ENCODE assay signal across 8 mouse cellular contexts in genomic region chr2:158408997-158409594, GRCm38 (mm10). TPM values are rescaled to one million over a fixed set of nuclear protein-coding genes. Genes with fewer than 3 reads are reported as not detected.
DNase-seq lines count a peak whose midpoint lies in the region; ATAC-seq lines count a peak whose summit lies in the region.

No protein-coding gene starts in this region.

- H3K36me3 ChIP-seq in kidney, embryonic 15.5 days, result no peaks in the 10 kb centered on the region
- no peaks in the 10 kb centered on the region for H3K36me3 ChIP-seq in embryonic facial prominence, embryonic 10.5 days (replicated peaks)
- no peaks in the 10 kb centered on the region for H3K36me3 ChIP-seq in intestine, embryonic 15.5 days
- no peaks in the 10 kb centered on the region for H3K36me3 ChIP-seq in neural tube, embryonic 11.5 days (ENCODE audit: control insufficient read depth, insufficient read depth, low read length)

- no peak overlapping the region for H3K27ac ChIP-seq in kidney, embryonic 15.5 days
- peak overlapping the region; percentile 67 for H3K27ac ChIP-seq in embryonic facial prominence, embryonic 10.5 days (replicated peaks)
- no peak overlapping the region for H3K27ac ChIP-seq in intestine, embryonic 15.5 days
- no peak overlapping the region for H3K27ac ChIP-seq in neural tube, embryonic 11.5 days (ENCODE audit: low read depth, low read length)

- H3K4me2 ChIP-seq in kidney, embryonic 15.5 days, result peak overlapping the region; percentile 79
- H3K4me2 ChIP-seq in intestine, embryonic 15.5 days (replicated peaks), result peak overlapping the region; percentile 64
- H3K4me2 ChIP-seq in neural tube, embryonic 11.5 days (ENCODE audit: low read depth), result peak overlapping the region; percentile 48

- H3K9me3 ChIP-seq in kidney, embryonic 15.5 days (replicated peaks), result no peaks in the 10 kb centered on the region
- H3K9me3 ChIP-seq in embryonic facial prominence, embryonic 10.5 days, result no peaks in the 10 kb centered on the region
- no peaks in the 10 kb centered on the region for H3K9me3 ChIP-seq in intestine, embryonic 15.5 days
- no peaks in the 10 kb centered on the region for H3K9me3 ChIP-seq in neural tube, embryonic 11.5 days (ENCODE audit: control insufficient read depth, low read length)

- peak overlapping the region; percentile 45 for H3K9ac ChIP-seq in kidney, embryonic 15.5 days
- peak overlapping the region; percentile 30 for H3K9ac ChIP-seq in intestine, embryonic 15.5 days
- H3K9ac ChIP-seq in neural tube, embryonic 11.5 days (ENCODE audit: low read length), result peak overlapping the region; percentile 44

- DNase-seq in kidney, adult 11 months, result no peak
- no peak for DNase-seq in embryonic facial prominence, embryonic 10.5 days (ENCODE audit: low spot score)
- no peak for DNase-seq in neural tube, embryonic 11.5 days (ENCODE audit: low spot score)
- DNase-seq in spleen, adult 18-20 months, result no peak
- DNase-seq in left cerebral cortex, adult 9 months (ENCODE audit: low spot score in 2 of 2), result no peak
- no peak for DNase-seq in adrenal gland, adult 2 months

- H3K4me1 ChIP-seq in kidney, embryonic 15.5 days, result peaks cover 16% of the 10 kb centered on the region
- peaks cover 21% of the 10 kb centered on the region for H3K4me1 ChIP-seq in embryonic facial prominence, embryonic 10.5 days
- H3K4me1 ChIP-seq in intestine, embryonic 15.5 days (replicated peaks), result peaks cover 6% of the 10 kb centered on the region; the same call in 1 of the 2 replicates
- H3K4me1 ChIP-seq in neural tube, embryonic 11.5 days (ENCODE audit: control insufficient read depth, insufficient read depth, low read length), result peaks cover 7% of the 10 kb centered on the region

- no peaks in the 10 kb centered on the region for H3K27me3 ChIP-seq in kidney, embryonic 15.5 days
- H3K27me3 ChIP-seq in embryonic facial prominence, embryonic 10.5 days (replicated peaks; ENCODE audit: low read depth, poor library complexity, severe bottlenecking), result no peaks in the 10 kb centered on the region
- no peaks in the 10 kb centered on the region for H3K27me3 ChIP-seq in intestine, embryonic 15.5 days (replicated peaks)
- H3K27me3 ChIP-seq in neural tube, embryonic 11.5 days (ENCODE audit: control insufficient read depth, insufficient read depth, low read length), result no peaks in the 10 kb centered on the region

- ATAC-seq in kidney, embryonic 15.5 days (replicated peaks; ENCODE audit: low FRiP score), result peak; percentile 30; the same call in 1 of the 2 replicates
- ATAC-seq in intestine, embryonic 15.5 days, result no peak
- ATAC-seq in neural tube, embryonic 11.5 days (ENCODE audit: insufficient read depth, low FRiP score, low TSS enrichment), result peak; percentile 35; the same call in 1 of the 2 replicates

- peak overlapping the region; percentile 81 for H3K4me3 ChIP-seq in kidney, embryonic 15.5 days (replicated peaks)
- H3K4me3 ChIP-seq in embryonic facial prominence, embryonic 10.5 days, result peak overlapping the region; percentile 97
- H3K4me3 ChIP-seq in intestine, embryonic 15.5 days (replicated peaks), result peak overlapping the region; percentile 87
- H3K4me3 ChIP-seq in neural tube, embryonic 11.5 days (ENCODE audit: low read depth, low read length), result peak overlapping the region; percentile 91

- 18% methylated on average over 14 of the region's 14 CpGs for WGBS in kidney, embryonic 15.5 days
- WGBS in embryonic facial prominence, embryonic 10.5 days, result 24% methylated on average over 14 of the region's 14 CpGs
- WGBS in intestine, embryonic 15.5 days, result 20% methylated on average over 14 of the region's 14 CpGs
- WGBS in neural tube, embryonic 11.5 days, result 21% methylated on average over 14 of the region's 14 CpGs

RNA-seq across cellular contexts. Expression of gene Ralgapb, which starts 0.6 kb away (rescaled TPM):
- polyA plus RNA-seq in kidney, embryonic 15.5 days (2015; fragmentation: Nextera tagmentation; extraction: Ambion mirVana), result 15.5 and 16.2 TPM in 2 replicates
- polyA plus RNA-seq in embryonic facial prominence, embryonic 10.5 days (2016; fragmentation: Nextera tagmentation; extraction: Ambion mirVana), result 11.9 and 12.7 TPM in 2 replicates
- 14.3 and 15.0 TPM in 2 replicates for polyA plus RNA-seq in intestine, embryonic 15.5 days (2015; fragmentation: Nextera tagmentation; extraction: Ambion mirVana)
- 23.1 and 24.8 TPM in 2 replicates for polyA plus RNA-seq in neural tube, embryonic 11.5 days (2014; fragmentation: Nextera tagmentation; extraction: Ambion mirVana)
- 10 to 100 TPM; 68.4 to 70.7 TPM for total RNA-seq in adrenal gland, adult 2 months (2021)
- 19.5 and 21.4 TPM in 2 replicates for polyA plus RNA-seq in adrenal gland, adult 2 months (2012; rRNA removed)

RNA-seq across cellular contexts. Expression of gene Snhg11, which starts 33.7 kb away (rescaled TPM):
- 4.9 and 8.0 TPM in 2 replicates for polyA plus RNA-seq in kidney, embryonic 15.5 days (2015; fragmentation: Nextera tagmentation; extraction: Ambion mirVana)
- 22.1 and 25.2 TPM in 2 replicates for polyA plus RNA-seq in embryonic facial prominence, embryonic 10.5 days (2016; fragmentation: Nextera tagmentation; extraction: Ambion mirVana)
- polyA plus RNA-seq in intestine, embryonic 15.5 days (2015; fragmentation: Nextera tagmentation; extraction: Ambion mirVana), result 4.8 and 7.0 TPM in 2 replicates
- polyA plus RNA-seq in neural tube, embryonic 11.5 days (2014; fragmentation: Nextera tagmentation; extraction: Ambion mirVana), result 39.6 and 42.3 TPM in 2 replicates
- 1 to 10 TPM; 8.8 to 9.8 TPM for total RNA-seq in adrenal gland, adult 2 months (2021)
- 8.7 and 11.2 TPM in 2 replicates for polyA plus RNA-seq in adrenal gland, adult 2 months (2012; rRNA removed)
